Mouse (Mus musculus): ENCODE data around the gene Cox5a.

Cox5a gene

DNA sequence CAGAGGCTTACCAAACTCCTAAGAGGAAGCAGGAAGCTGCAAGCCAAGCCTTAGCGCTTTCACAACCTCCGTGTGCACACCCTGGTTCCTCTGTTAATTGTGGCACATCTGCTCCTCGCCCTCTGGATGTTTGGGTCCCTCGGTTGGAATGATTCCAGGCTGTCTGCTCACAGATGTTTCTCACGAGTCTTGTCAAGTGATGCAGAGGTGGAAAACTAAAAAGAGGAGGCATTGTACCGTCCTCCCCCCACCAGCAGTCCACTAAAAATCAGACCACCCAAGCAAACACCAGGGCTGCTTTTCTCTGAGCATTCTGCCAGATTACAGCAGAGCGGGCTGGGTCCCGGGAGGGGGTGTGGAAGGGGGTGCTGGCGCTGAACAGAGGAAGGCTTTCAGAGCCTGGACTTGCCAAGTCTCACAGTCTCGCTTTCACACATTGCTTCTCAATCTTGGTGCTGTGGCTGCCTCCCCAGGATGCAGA lies 44.7 kb downstream of the Cox5a start:
- no peak for DNase-seq

DNA sequence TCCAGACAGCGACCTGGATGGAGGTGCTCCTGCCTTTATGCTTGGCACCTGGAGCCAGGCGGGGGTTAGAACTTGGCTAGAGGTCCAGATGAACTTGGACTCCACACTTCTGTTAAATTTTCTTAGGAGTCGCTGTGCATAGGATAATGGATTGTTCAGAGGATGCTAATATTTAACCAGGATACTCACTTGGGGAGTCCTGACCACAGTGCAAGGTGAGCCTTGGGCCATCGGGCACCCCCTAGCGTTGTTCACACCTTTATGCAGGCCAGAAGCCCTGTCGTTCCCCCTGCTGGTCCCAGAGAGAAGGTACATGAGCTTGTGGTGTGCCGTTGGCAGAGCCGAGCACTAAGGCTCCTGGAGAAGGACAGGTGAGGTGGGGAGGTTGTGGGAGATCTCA lies 45.8 kb downstream of the Cox5a start:
- no peak for DNase-seq

- no peak for DNase-seq
These were observed 47.4 kb downstream of the Cox5a start for GRCm38 (mm10) chr9:57568500-57568899.

GRCm38 (mm10) chr9:57574397-57574796 lies 53.3 kb downstream of the Cox5a start:
- DNase-seq = no peak

DNA sequence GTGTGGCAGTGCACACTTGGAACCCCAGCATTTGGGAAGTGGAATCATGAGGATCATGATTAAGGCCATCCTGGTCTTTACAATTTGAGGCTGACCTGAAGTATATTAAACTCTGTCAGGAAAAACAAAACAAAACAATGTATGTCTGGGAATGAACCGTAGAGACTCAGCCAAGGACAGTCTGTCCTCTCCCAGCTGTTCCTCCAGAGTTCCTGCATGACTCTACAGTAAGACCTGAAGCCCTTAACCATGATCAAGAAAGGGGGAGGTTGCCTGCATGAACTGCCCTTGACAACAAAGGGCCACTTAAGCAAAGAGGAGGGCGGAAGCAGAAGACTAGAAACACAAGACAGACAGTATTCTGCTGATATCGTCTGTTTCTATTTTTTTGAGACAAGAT lies 54.5 kb downstream of the Cox5a start:
- DNase-seq = no peak

GRCm38 (mm10) chr9:57577144-57577849 lies 56.2 kb downstream of the Cox5a start:
- no peak for DNase-seq
